Mouse (Mus musculus): ENCODE measurements around the gene Gm11034. TPM values are rescaled to one million over a fixed set of nuclear protein-coding genes. Genes with fewer than 3 reads are reported as not detected.

Gene Gm11034
- polyA plus RNA-seq, 1 experiment from 2014 or later, result not detected

DNA sequence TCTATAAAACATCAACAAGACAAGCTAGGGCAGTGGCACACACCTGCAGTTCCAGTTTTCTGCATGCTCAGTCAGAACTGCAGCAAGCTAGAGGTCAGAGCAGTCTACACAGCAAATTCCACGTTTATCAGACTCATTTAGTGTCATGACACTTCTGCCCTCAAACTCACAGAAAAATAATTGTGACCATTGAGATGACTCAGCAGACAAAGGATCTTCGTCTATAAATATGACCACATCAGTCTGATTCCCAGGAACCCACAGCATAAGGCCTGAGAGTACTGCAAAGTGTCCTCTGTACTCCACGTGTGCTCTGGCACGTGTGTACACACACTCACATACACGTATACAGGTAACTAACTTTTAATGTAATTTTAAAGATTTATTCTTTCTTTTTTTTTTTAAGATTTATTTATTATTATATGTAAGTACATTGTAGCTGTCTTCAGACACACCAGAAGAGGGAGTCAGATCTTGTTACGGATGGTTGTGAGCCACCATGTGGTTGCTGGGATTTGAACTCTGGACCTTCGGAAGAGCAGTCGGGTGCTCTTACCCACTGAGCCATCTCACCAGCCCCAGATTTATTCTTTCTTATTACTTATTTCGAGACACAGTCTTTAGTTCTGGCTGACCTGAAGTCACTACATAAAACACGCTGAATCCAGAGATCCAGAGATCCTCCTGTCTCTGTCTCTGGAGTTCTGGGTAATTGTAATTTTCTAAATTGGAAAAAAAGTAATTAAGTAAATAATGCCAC, 5.5 kb upstream of the Gm11034 start:
- ATAC-seq (replicated peaks; ENCODE audit: low FRiP score), result peak; percentile 3; the same call in 1 of the 2 replicates
- Histone ChIP-seq H3K4me3 (ENCODE audit: low read depth, low read length) (peak overlapping the region; percentile 69), H3K36me3 (ENCODE audit: control insufficient read depth, insufficient read depth, low read length) (peaks cover 4% of the 10 kb centered on the region; the same call in 1 of the 2 replicates), H3K27ac (ENCODE audit: low read depth, low read length) (no peak overlapping the region), H3K4me1 (replicated peaks; ENCODE audit: control insufficient read depth, insufficient read depth, low read length) (peaks cover 6% of the 10 kb centered on the region; the same call in 1 of the 2 replicates), H3K9me3 (ENCODE audit: control insufficient read depth, low read length) (no peaks in the 10 kb centered on the region), H3K4me2 (ENCODE audit: low read depth, low read length, severe bottlenecking) (peak overlapping the region; percentile 86; the same call in 1 of the 2 replicates), H3K9ac (ENCODE audit: low read length) (no peak overlapping the region), H3K27me3 (ENCODE audit: control insufficient read depth, insufficient read depth, low read length) (no peaks in the 10 kb centered on the region)
- WGBS, result 83% methylated on average over 9 of the region's 10 CpGs
- no peak for DNase-seq (ENCODE audit: low spot score)

- WGBS, result 43% methylated on average over 1 of the region's 1 CpGs
- Histone ChIP-seq H3K9me3 (ENCODE audit: control insufficient read depth, low read length) (no peaks in the 10 kb centered on the region), H3K27me3 (ENCODE audit: control insufficient read depth, insufficient read depth, low read length) (no peaks in the 10 kb centered on the region), H3K36me3 (ENCODE audit: control insufficient read depth, insufficient read depth, low read length) (no peaks in the 10 kb centered on the region), H3K27ac (ENCODE audit: low read depth, low read length) (no peak overlapping the region), H3K4me2 (ENCODE audit: low read depth, low read length, severe bottlenecking) (no peak overlapping the region), H3K4me3 (ENCODE audit: low read depth, low read length) (no peak overlapping the region), H3K9ac (ENCODE audit: low read length) (no peak overlapping the region), H3K4me1 (replicated peaks; ENCODE audit: control insufficient read depth, insufficient read depth, low read length) (peaks cover 6% of the 10 kb centered on the region; the same call in 1 of the 2 replicates)
- ATAC-seq (replicated peaks; ENCODE audit: low FRiP score) (no peak), DNase-seq (ENCODE audit: low spot score) (no peak)
These were observed 2.4 kb upstream of the Gm11034 start for GRCm38 (mm10) chr8:72215871-72216270.

DNA sequence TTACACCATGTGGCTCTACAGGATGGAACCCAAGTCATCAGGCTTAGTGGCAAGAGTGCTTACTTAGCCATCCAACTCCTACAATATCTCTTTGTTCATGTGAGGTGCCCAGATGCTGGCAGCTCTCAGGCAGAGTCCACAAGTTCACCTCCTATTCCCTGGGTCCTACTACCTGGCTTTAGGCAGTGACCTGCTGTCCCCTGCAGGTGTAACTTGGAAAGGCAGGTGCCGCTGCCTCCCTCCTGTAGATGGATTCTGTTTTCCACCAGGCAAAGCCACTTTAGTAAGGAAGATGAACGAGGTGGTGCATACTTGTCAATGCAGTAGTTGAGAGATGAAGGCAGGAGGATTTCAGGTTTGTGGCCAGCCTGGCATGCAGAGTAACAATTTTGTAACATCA, 1.6 kb upstream of the Gm11034 start:
- ATAC-seq (replicated peaks; ENCODE audit: low FRiP score), result no peak
- no peaks in the 10 kb centered on the region for H3K4me1 ChIP-seq (replicated peaks; ENCODE audit: control insufficient read depth, insufficient read depth, low read length)
- H3K4me2 ChIP-seq (ENCODE audit: low read depth, low read length, severe bottlenecking), result no peak overlapping the region
- DNase-seq (ENCODE audit: low spot score), result no peak
- no peaks in the 10 kb centered on the region for H3K27me3 ChIP-seq (ENCODE audit: control insufficient read depth, insufficient read depth, low read length)
- no peak overlapping the region for H3K9ac ChIP-seq (ENCODE audit: low read length)
- no peak overlapping the region for H3K27ac ChIP-seq (ENCODE audit: low read depth, low read length)
- H3K9me3 ChIP-seq (ENCODE audit: control insufficient read depth, low read length), result no peaks in the 10 kb centered on the region
- H3K36me3 ChIP-seq (ENCODE audit: control insufficient read depth, insufficient read depth, low read length), result no peaks in the 10 kb centered on the region
- WGBS, result 45% methylated on average over 2 of the region's 2 CpGs
- H3K4me3 ChIP-seq (ENCODE audit: low read depth, low read length), result no peak overlapping the region

- 69% methylated on average over 4 of the region's 4 CpGs for WGBS
- no peaks in the 10 kb centered on the region for H3K36me3 ChIP-seq (ENCODE audit: control insufficient read depth, insufficient read depth, low read length)
- no peak for DNase-seq (ENCODE audit: low spot score)
- ATAC-seq (replicated peaks; ENCODE audit: low FRiP score), result no peak
- no peak within 1 kb of the TSS for H3K9ac ChIP-seq (ENCODE audit: low read length)
- H3K4me1 ChIP-seq (replicated peaks; ENCODE audit: control insufficient read depth, insufficient read depth, low read length), result no peaks in the 10 kb centered on the region
- no peak within 1 kb of the TSS for H3K27ac ChIP-seq (ENCODE audit: low read depth, low read length)
- H3K4me3 ChIP-seq (ENCODE audit: low read depth, low read length), result no peak within 1 kb of the TSS
- H3K27me3 ChIP-seq (ENCODE audit: control insufficient read depth, insufficient read depth, low read length), result no peaks in the 10 kb centered on the region
- no peak within 1 kb of the TSS for H3K4me2 ChIP-seq (ENCODE audit: low read depth, low read length, severe bottlenecking)
- H3K9me3 ChIP-seq (ENCODE audit: control insufficient read depth, low read length), result no peaks in the 10 kb centered on the region
These were observed 685 bp downstream of the Gm11034 start, which contains the start of gene Cib3 for GRCm38 (mm10) chr8:72212751-72213150. Gene Cib3 (minus strand): TSS chr8:72212837.

DNA sequence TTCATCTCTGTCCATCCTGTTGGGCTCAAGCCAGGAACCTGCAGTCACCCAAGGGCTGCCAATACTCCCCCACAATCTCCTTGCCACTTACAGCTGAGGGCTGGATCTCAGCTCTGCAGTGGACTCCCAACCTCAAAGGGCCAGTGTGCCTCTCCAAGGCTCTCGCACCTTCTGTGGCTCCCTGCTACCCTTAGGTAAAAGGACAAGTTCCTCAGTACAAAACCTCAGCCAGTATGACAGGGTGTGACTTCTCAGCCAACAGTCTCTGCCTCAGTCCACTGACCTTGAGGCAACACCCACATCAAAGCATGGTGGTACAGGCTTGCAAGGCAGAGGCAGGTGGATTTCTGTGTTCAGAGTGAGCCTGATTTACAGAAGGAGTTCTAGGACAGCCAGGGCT, 1.6 kb downstream of the Gm11034 start:
- no peak for ATAC-seq (replicated peaks; ENCODE audit: low FRiP score)
- Histone ChIP-seq H3K9ac (ENCODE audit: low read length) (no peak overlapping the region), H3K36me3 (ENCODE audit: control insufficient read depth, insufficient read depth, low read length) (no peaks in the 10 kb centered on the region), H3K4me2 (ENCODE audit: low read depth, low read length, severe bottlenecking) (no peak overlapping the region), H3K4me1 (replicated peaks; ENCODE audit: control insufficient read depth, insufficient read depth, low read length) (no peaks in the 10 kb centered on the region), H3K9me3 (ENCODE audit: control insufficient read depth, low read length) (no peaks in the 10 kb centered on the region), H3K27ac (ENCODE audit: low read depth, low read length) (no peak overlapping the region), H3K4me3 (ENCODE audit: low read depth, low read length) (no peak overlapping the region), H3K27me3 (ENCODE audit: control insufficient read depth, insufficient read depth, low read length) (no peaks in the 10 kb centered on the region)
- 78% methylated on average over 1 of the region's 1 CpGs for WGBS
- no peak for DNase-seq (ENCODE audit: low spot score)

DNA sequence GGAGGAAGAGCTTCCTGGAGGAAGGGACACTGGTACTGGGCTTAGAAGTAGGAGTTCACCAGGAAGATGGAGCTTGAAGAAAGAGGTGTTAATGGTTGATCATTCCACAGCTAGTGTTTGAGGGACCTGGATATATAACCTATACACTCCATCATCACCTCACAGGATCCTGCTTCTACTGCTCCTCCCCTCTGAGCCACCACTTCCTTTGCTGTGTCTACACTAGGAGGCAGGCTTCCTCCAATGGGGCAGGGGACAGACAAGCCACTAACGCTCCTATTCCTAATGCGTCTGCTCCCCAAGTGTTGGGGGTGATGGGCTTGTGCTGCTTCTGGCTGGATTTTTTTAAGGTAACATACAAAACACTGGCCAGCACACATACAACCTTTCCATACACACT, 2.7 kb downstream of the Gm11034 start:
- H3K4me2 ChIP-seq (ENCODE audit: low read depth, low read length, severe bottlenecking), result no peak overlapping the region
- H3K4me1 ChIP-seq (replicated peaks; ENCODE audit: control insufficient read depth, insufficient read depth, low read length), result no peaks in the 10 kb centered on the region
- no peaks in the 10 kb centered on the region for H3K9me3 ChIP-seq (ENCODE audit: control insufficient read depth, low read length)
- no peaks in the 10 kb centered on the region for H3K36me3 ChIP-seq (ENCODE audit: control insufficient read depth, insufficient read depth, low read length)
- no peak overlapping the region for H3K9ac ChIP-seq (ENCODE audit: low read length)
- H3K4me3 ChIP-seq (ENCODE audit: low read depth, low read length), result no peak overlapping the region
- no peak overlapping the region for H3K27ac ChIP-seq (ENCODE audit: low read depth, low read length)
- H3K27me3 ChIP-seq (ENCODE audit: control insufficient read depth, insufficient read depth, low read length), result no peaks in the 10 kb centered on the region
- DNase-seq (ENCODE audit: low spot score), result no peak
- WGBS, result 88% methylated on average over 2 of the region's 2 CpGs
- ATAC-seq (replicated peaks; ENCODE audit: low FRiP score), result no peak

- H3K9ac ChIP-seq (ENCODE audit: low read length), result no peak overlapping the region
- H3K27me3 ChIP-seq (ENCODE audit: control insufficient read depth, insufficient read depth, low read length), result no peaks in the 10 kb centered on the region
- H3K4me3 ChIP-seq (ENCODE audit: low read depth, low read length), result no peak overlapping the region
- DNase-seq (ENCODE audit: low spot score) (no peak), ATAC-seq (replicated peaks; ENCODE audit: low FRiP score) (no peak)
- no peaks in the 10 kb centered on the region for H3K9me3 ChIP-seq (ENCODE audit: control insufficient read depth, low read length)
- no peaks in the 10 kb centered on the region for H3K4me1 ChIP-seq (replicated peaks; ENCODE audit: control insufficient read depth, insufficient read depth, low read length)
- H3K36me3 ChIP-seq (ENCODE audit: control insufficient read depth, insufficient read depth, low read length), result no peaks in the 10 kb centered on the region
- H3K27ac ChIP-seq (ENCODE audit: low read depth, low read length), result no peak overlapping the region
- WGBS, result 76% methylated on average over 4 of the region's 4 CpGs
- no peak overlapping the region for H3K4me2 ChIP-seq (ENCODE audit: low read depth, low read length, severe bottlenecking)
These were observed 3.2 kb downstream of the Gm11034 start for GRCm38 (mm10) chr8:72210222-72210621.

- Histone ChIP-seq H3K4me2 (ENCODE audit: low read depth, low read length, severe bottlenecking) (no peak overlapping the region), H3K36me3 (ENCODE audit: control insufficient read depth, insufficient read depth, low read length) (no peaks in the 10 kb centered on the region), H3K9me3 (ENCODE audit: control insufficient read depth, low read length) (peaks cover under 1% of the 10 kb centered on the region; the same call in 1 of the 2 replicates), H3K27me3 (ENCODE audit: control insufficient read depth, insufficient read depth, low read length) (no peaks in the 10 kb centered on the region), H3K4me3 (ENCODE audit: low read depth, low read length) (no peak overlapping the region), H3K9ac (ENCODE audit: low read length) (no peak overlapping the region), H3K4me1 (replicated peaks; ENCODE audit: control insufficient read depth, insufficient read depth, low read length) (no peaks in the 10 kb centered on the region), H3K27ac (ENCODE audit: low read depth, low read length) (no peak overlapping the region)
- 73% methylated on average over 1 of the region's 1 CpGs for WGBS
- ATAC-seq (replicated peaks; ENCODE audit: low FRiP score), result no peak
- no peak for DNase-seq (ENCODE audit: low spot score)
These were observed 4.9 kb downstream of the Gm11034 start for GRCm38 (mm10) chr8:72208582-72208981.

GRCm38 (mm10) chr8:72197997-72198396, 15.4 kb downstream of the Gm11034 start:
- ATAC-seq (replicated peaks; ENCODE audit: low FRiP score), result no peak
- 65% methylated on average over 8 of the region's 8 CpGs for WGBS

More at GRCm38 (mm10) chr8:72197997-72198396, 15.4 kb downstream of the Gm11034 start:
- Histone ChIP-seq H3K4me1 (replicated peaks; ENCODE audit: control insufficient read depth, insufficient read depth, low read length) (no peaks in the 10 kb centered on the region), H3K9me3 (ENCODE audit: control insufficient read depth, low read length) (peaks cover 4% of the 10 kb centered on the region), H3K9ac (ENCODE audit: low read length) (no peak overlapping the region), H3K4me2 (ENCODE audit: low read depth, low read length, severe bottlenecking) (no peak overlapping the region), H3K27ac (ENCODE audit: low read depth, low read length) (no peak overlapping the region), H3K4me3 (ENCODE audit: low read depth, low read length) (no peak overlapping the region), H3K36me3 (ENCODE audit: control insufficient read depth, insufficient read depth, low read length) (no peaks in the 10 kb centered on the region), H3K27me3 (ENCODE audit: control insufficient read depth, insufficient read depth, low read length) (no peaks in the 10 kb centered on the region)
- no peak for DNase-seq (ENCODE audit: low spot score)
